In genomic region chr17:56350694-56351093, GRCm38 (mm10) we compare ENCODE assay signal across 8 mouse cellular contexts. TPM values are rescaled to one million over a fixed set of nuclear protein-coding genes. Genes with fewer than 3 reads are reported as not detected.
DNase-seq lines count a peak whose midpoint lies in the region; ATAC-seq and TF ChIP-seq lines count a peak whose summit lies in the region.

No protein-coding gene starts in this region.

- no peaks in the 10 kb centered on the region for H3K9me3 ChIP-seq in embryonic facial prominence, embryonic 10.5 days
- H3K9me3 ChIP-seq in limb, embryonic 13.5 days, result no peaks in the 10 kb centered on the region
- no peaks in the 10 kb centered on the region for H3K9me3 ChIP-seq in midbrain, postnatal 0 days (ENCODE audit: low read length)

- H3K4me3 ChIP-seq in embryonic facial prominence, embryonic 10.5 days, result no peak overlapping the region
- H3K4me3 ChIP-seq in limb, embryonic 13.5 days, result no peak overlapping the region
- H3K4me3 ChIP-seq in midbrain, postnatal 0 days (ENCODE audit: low read depth, low read length), result no peak overlapping the region

- H3K9ac ChIP-seq in limb, embryonic 13.5 days, result no peak overlapping the region
- H3K9ac ChIP-seq in midbrain, postnatal 0 days (replicated peaks; ENCODE audit: low read length, poor library complexity, severe bottlenecking), result no peak overlapping the region

- peaks cover 5% of the 10 kb centered on the region for H3K4me1 ChIP-seq in embryonic facial prominence, embryonic 10.5 days
- no peaks in the 10 kb centered on the region for H3K4me1 ChIP-seq in limb, embryonic 13.5 days
- H3K4me1 ChIP-seq in midbrain, postnatal 0 days (ENCODE audit: insufficient read depth, low read length), result no peaks in the 10 kb centered on the region

- 0 out of 2 replicates have a peak overlapping the region, but pooled peaks have one; percentile 26 for H3K27ac ChIP-seq in embryonic facial prominence, embryonic 10.5 days (replicated peaks)
- no peak overlapping the region for H3K27ac ChIP-seq in limb, embryonic 13.5 days
- no peak overlapping the region for H3K27ac ChIP-seq in midbrain, postnatal 0 days (ENCODE audit: low read depth, low read length)

- no peaks in the 10 kb centered on the region for H3K27me3 ChIP-seq in embryonic facial prominence, embryonic 10.5 days (replicated peaks; ENCODE audit: low read depth, poor library complexity, severe bottlenecking)
- no peaks in the 10 kb centered on the region for H3K27me3 ChIP-seq in limb, embryonic 13.5 days
- no peaks in the 10 kb centered on the region for H3K27me3 ChIP-seq in midbrain, postnatal 0 days (ENCODE audit: insufficient read depth, low read length)

- 39% methylated on average over 2 of the region's 2 CpGs for WGBS in embryonic facial prominence, embryonic 10.5 days
- WGBS in limb, embryonic 13.5 days, result 39% methylated on average over 2 of the region's 2 CpGs
- WGBS in midbrain, postnatal 0 days, result 20% methylated on average over 2 of the region's 2 CpGs

- TF ChIP-seq CTCF in midbrain, postnatal 0 days (IDR thresholded peaks at IDR 0.05), result peak; percentile 91

- ATAC-seq in limb, embryonic 13.5 days (ENCODE audit: low FRiP score, low read depth), result peak; percentile 45; the same call in 1 of the 2 replicates
- ATAC-seq in midbrain, postnatal 0 days (ENCODE audit: low FRiP score), result peak; percentile 60

- H3K4me2 ChIP-seq in limb, embryonic 13.5 days (replicated peaks), result no peak overlapping the region
- H3K4me2 ChIP-seq in midbrain, postnatal 0 days (ENCODE audit: low read depth, low read length, poor library complexity, severe bottlenecking), result no peak overlapping the region

- peak; percentile 88 for DNase-seq in 3T3-L1 (ENCODE audit: low read depth, low spot score)
- DNase-seq in adrenal gland, postnatal 10 days, result peak; percentile 91
- peak; percentile 72 for DNase-seq in embryonic facial prominence, embryonic 10.5 days (ENCODE audit: low spot score)
- DNase-seq in heart, adult 18-20 months, result peak; percentile 70 to 96
- peak; percentile 54 for DNase-seq in kidney, adult 11 months
- DNase-seq in midbrain, postnatal 0 days (ENCODE audit: low spot score), result peak; percentile 76
- DNase-seq in spleen, postnatal 14 days (ENCODE audit: low spot score in 2 of 2), result peak; percentile 64 to 83

- peaks cover 51% of the 10 kb centered on the region for H3K36me3 ChIP-seq in embryonic facial prominence, embryonic 10.5 days (replicated peaks)
- peaks cover 43% of the 10 kb centered on the region for H3K36me3 ChIP-seq in limb, embryonic 13.5 days
- H3K36me3 ChIP-seq in midbrain, postnatal 0 days (ENCODE audit: insufficient read depth, low read length), result peaks cover 40% of the 10 kb centered on the region

RNA-seq across cellular contexts. Expression of gene Kdm4b, which starts 24.8 kb away (rescaled TPM):
- 10 to 100 TPM; 35.0 to 41.8 TPM for total RNA-seq in adrenal gland, postnatal 10 days (2021)
- polyA plus RNA-seq in embryonic facial prominence, embryonic 10.5 days (2016; fragmentation: Nextera tagmentation; extraction: Ambion mirVana), result 46.2 and 46.8 TPM in 2 replicates
- total RNA-seq in heart, adult 18-20 months (2021), result 10 to 100 TPM; 29.6 to 30.3 TPM
- 40.1 and 43.2 TPM in 2 replicates for polyA plus RNA-seq in limb, embryonic 13.5 days (2015; fragmentation: Nextera tagmentation; extraction: Ambion mirVana)
- 123 and 140 TPM in 2 replicates for total RNA-seq in midbrain, postnatal 0 days (2014; rRNA removed)
- polyA plus RNA-seq in midbrain, postnatal 0 days (2015; fragmentation: Nextera tagmentation; extraction: Ambion mirVana), result 45.6 and 48.0 TPM in 2 replicates

RNA-seq across cellular contexts. Expression of gene Uhrf1, which starts 47.6 kb away (rescaled TPM):
- 10 to 100 TPM; 28.5 to 34.8 TPM for total RNA-seq in adrenal gland, postnatal 10 days (2021)
- 279 and 301 TPM in 2 replicates for polyA plus RNA-seq in embryonic facial prominence, embryonic 10.5 days (2016; fragmentation: Nextera tagmentation; extraction: Ambion mirVana)
- 1 to 10 TPM; 1.4 to 2.5 TPM for total RNA-seq in heart, adult 18-20 months (2021)
- polyA plus RNA-seq in limb, embryonic 13.5 days (2015; fragmentation: Nextera tagmentation; extraction: Ambion mirVana), result 136 and 146 TPM in 2 replicates
- 5.9 and 10.0 TPM in 2 replicates for total RNA-seq in midbrain, postnatal 0 days (2014; rRNA removed)
- 4.7 and 4.9 TPM in 2 replicates for polyA plus RNA-seq in midbrain, postnatal 0 days (2015; fragmentation: Nextera tagmentation; extraction: Ambion mirVana)

RNA-seq across cellular contexts. Expression of gene Arrdc5, which starts 50.6 kb away (rescaled TPM):
- not detected for total RNA-seq in adrenal gland, postnatal 10 days (2021)
- not detected in 2 replicates for polyA plus RNA-seq in embryonic facial prominence, embryonic 10.5 days (2016; fragmentation: Nextera tagmentation; extraction: Ambion mirVana)
- total RNA-seq in heart, adult 18-20 months (2021), result not detected
- polyA plus RNA-seq in limb, embryonic 13.5 days (2015; fragmentation: Nextera tagmentation; extraction: Ambion mirVana), result not detected in 2 replicates
- total RNA-seq in midbrain, postnatal 0 days (2014; rRNA removed), result not detected in 2 replicates
- polyA plus RNA-seq in midbrain, postnatal 0 days (2015; fragmentation: Nextera tagmentation; extraction: Ambion mirVana), result not detected in 2 replicates

RNA-seq across cellular contexts. Expression of gene Plin3, which starts 58.0 kb away (rescaled TPM):
- total RNA-seq in adrenal gland, postnatal 10 days (2021), result 10 to 100 TPM; 96.0 to 97.9 TPM
- polyA plus RNA-seq in embryonic facial prominence, embryonic 10.5 days (2016; fragmentation: Nextera tagmentation; extraction: Ambion mirVana), result 67.7 and 72.2 TPM in 2 replicates
- 100 to 1,000 TPM; 178 to 190 TPM for total RNA-seq in heart, adult 18-20 months (2021)
- 78.1 and 80.4 TPM in 2 replicates for polyA plus RNA-seq in limb, embryonic 13.5 days (2015; fragmentation: Nextera tagmentation; extraction: Ambion mirVana)
- 8.1 and 12.4 TPM in 2 replicates for total RNA-seq in midbrain, postnatal 0 days (2014; rRNA removed)
- 9.6 and 12.1 TPM in 2 replicates for polyA plus RNA-seq in midbrain, postnatal 0 days (2015; fragmentation: Nextera tagmentation; extraction: Ambion mirVana)
